Mouse (Mus musculus) heart, postnatal 10 days (tissue): ENCODE measurements around the gene Creb5. TPM values are rescaled to one million over a fixed set of nuclear protein-coding genes. Genes with fewer than 3 reads are reported as not detected.

Source experiments
- DNase-seq, 2 experiments: peaks; one replicate each; pipeline ENCODE4 v3.0.0; 2021
- intact Hi-C: fragments of 180-260 bp; cut with DNase I; formaldehyde crosslinking; loops from one replicate; pipeline ENCODE4 v1.15.1; 2025
- total RNA-seq, 2 experiments: library from RNA; stranded (reverse); gene quantifications; 2 replicates each; pipeline ENCODE4 v1.2.3; 2021

The Creb5 gene
- total RNA-seq, 2 experiments from 2014 or later: 26.2 to 30.8 TPM

GRCm38 (mm10) chr6:53624455-53625276, 337.6 kb downstream of the Creb5 start:
- intact Hi-C loops: no loop called here

GRCm38 (mm10) chr6:53626044-53626443, 339.0 kb downstream of the Creb5 start:
- intact Hi-C loops: no loop called here
- DNase-seq: no peak

More at GRCm38 (mm10) chr6:53624455-53625276, 337.6 kb downstream of the Creb5 start:
- no peak for DNase-seq

- DNase-seq: no peak
- intact Hi-C loops: no loop called here
These were observed 341.6 kb downstream of the Creb5 start for GRCm38 (mm10) chr6:53628714-53629113.

GRCm38 (mm10) chr6:53635453-53635852, 348.4 kb downstream of the Creb5 start:
- intact Hi-C loops: no loop called here
- no peak for DNase-seq

GRCm38 (mm10) chr6:53637356-53638351, 350.6 kb downstream of the Creb5 start:
- intact Hi-C loops: no loop called here
- DNase-seq: peak in 1 of 2 experiments; percentile 26

GRCm38 (mm10) chr6:53641633-53642605, 354.8 kb downstream of the Creb5 start:
- intact Hi-C loops: no loop called here
- no peak for DNase-seq

- no peak for DNase-seq
- intact Hi-C loops: no loop called here
These were observed 355.8 kb downstream of the Creb5 start for GRCm38 (mm10) chr6:53642826-53643356.

- DNase-seq: no peak
These were observed 356.4 kb downstream of the Creb5 start for GRCm38 (mm10) chr6:53643481-53643880.

GRCm38 (mm10) chr6:53644056-53644455, 357.0 kb downstream of the Creb5 start:
- DNase-seq: no peak
- intact Hi-C loops: no loop called here

More at GRCm38 (mm10) chr6:53643481-53643880, 356.4 kb downstream of the Creb5 start:
- intact Hi-C loops: no loop called here

GRCm38 (mm10) chr6:53644971-53645370, 357.9 kb downstream of the Creb5 start:
- no peak for DNase-seq
- intact Hi-C loops: loop anchor here (5.0 kb wide), 1 partner anchor 378 kb away; no protein-coding TSS in a partner anchor

- no peak for DNase-seq
- intact Hi-C loops: loop anchor here (5.0 kb wide), 1 partner anchor 382 kb away; no protein-coding TSS in a partner anchor
These were observed 362.7 kb downstream of the Creb5 start for GRCm38 (mm10) chr6:53649782-53650181.

- intact Hi-C loops: no loop called here
- peak; percentile 19 to 28 for DNase-seq
These were observed 365.6 kb downstream of the Creb5 start for GRCm38 (mm10) chr6:53652691-53653090.

- intact Hi-C loops: no loop called here
- no peak for DNase-seq
These were observed 366.8 kb downstream of the Creb5 start for GRCm38 (mm10) chr6:53653706-53654360.

GRCm38 (mm10) chr6:53654361-53654824, 367.3 kb downstream of the Creb5 start:
- intact Hi-C loops: no loop called here
- DNase-seq: peak in 1 of 2 experiments; percentile 14

- intact Hi-C loops: no loop called here
- no peak for DNase-seq
These were observed 369.4 kb downstream of the Creb5 start for GRCm38 (mm10) chr6:53656466-53656865.

- no peak for DNase-seq
- intact Hi-C loops: no loop called here
These were observed 370.4 kb downstream of the Creb5 start for GRCm38 (mm10) chr6:53657483-53657882.

GRCm38 (mm10) chr6:53662858-53663833, 376.1 kb downstream of the Creb5 start:
- intact Hi-C loops: no loop called here
- DNase-seq: no peak

GRCm38 (mm10) chr6:53664759-53665158, 377.7 kb downstream of the Creb5 start:
- intact Hi-C loops: no loop called here
- no peak for DNase-seq
